Mouse (Mus musculus) C2C12 (cell line): ENCODE results near the gene Kif3c.

ENCODE experiments used
- CTCF ChIP-seq: IDR thresholded peaks from one replicate; pipeline ENCODE4 v1.5.1; 2011; ENCODE audit not compliant: control insufficient read depth, insufficient read depth, insufficient read length
- MAX ChIP-seq: IDR thresholded peaks from one replicate; pipeline ENCODE4 v1.6.1; 2011; ENCODE audit warnings: mild to moderate bottlenecking, control low read depth
- MYOD1 ChIP-seq: IDR thresholded peaks from one replicate; pipeline ENCODE4 v1.6.1; 2011; ENCODE audit warnings: low read depth; ENCODE audit not compliant: control insufficient read depth, insufficient read length
- USF1 ChIP-seq: IDR thresholded peaks from one replicate; pipeline ENCODE4 v1.6.1; 2011; ENCODE audit warnings: low read depth, mild to moderate bottlenecking, control low read depth, moderate library complexity

DNA sequence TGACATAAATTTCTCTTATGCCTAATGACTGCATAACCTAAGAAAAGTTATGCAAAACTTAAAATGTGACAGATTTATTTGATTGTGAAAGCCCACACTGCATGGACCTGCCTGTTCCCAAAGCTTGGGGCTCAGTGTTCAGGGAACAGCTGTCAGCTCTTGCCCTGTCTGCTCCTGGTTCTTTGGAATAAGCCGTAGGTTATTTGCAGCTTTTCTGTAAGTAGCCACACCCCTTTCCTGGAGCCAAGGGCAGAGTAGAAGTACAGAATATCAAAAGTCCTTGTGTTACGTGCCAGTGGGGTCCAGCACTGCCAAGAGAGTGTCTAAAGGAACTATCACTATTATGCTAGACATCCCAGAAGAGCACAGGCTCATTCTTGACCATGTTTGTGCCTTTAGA, 48.8 kb upstream of the Kif3c start:
- TF ChIP-seq CTCF (no peak), MYOD1 (no peak), MAX (no peak), USF1 (no peak)
